29 mouse cellular contexts compared by ENCODE assay signal in the genomic region with DNA sequence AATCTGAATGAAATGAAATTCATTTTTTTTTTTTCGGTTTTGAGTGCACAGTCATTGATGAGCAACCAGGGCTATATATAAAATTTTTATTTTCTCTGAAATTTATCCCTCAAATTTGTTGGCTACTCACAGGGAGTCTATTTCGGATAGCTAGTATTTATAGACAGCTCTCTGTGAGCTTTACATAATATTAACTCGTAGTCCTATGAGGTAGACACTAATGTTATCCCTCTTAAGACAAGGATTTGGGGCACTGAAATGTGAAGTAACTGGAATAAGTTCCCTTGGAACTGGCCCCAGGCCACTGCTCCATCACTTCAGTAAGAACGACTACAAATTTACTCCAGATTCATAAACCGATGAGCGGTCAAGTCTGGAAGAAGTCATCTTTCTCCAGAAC.
"Had no signal": no experiment of that assay in that cellular context is flagged by ENCODE, and none has a peak within 500 bp of the region (broad histone marks: within the 10 kb centered on the region; RNA-seq: fewer than 3 reads in every experiment).

No protein-coding gene starts in this region.

- DNase-seq: cerebellum, adult 18-20 months; cerebellum, adult 2 months; cerebellum, adult 8-10 months; cerebellum, adult 9-10 months; cerebellum, adult 9-11 months; cerebellum, postnatal 10 days; cerebellum, postnatal 14 days; cerebellum, postnatal 25 days; cerebellum, postnatal 36 days; embryo, embryonic 11 days; forebrain, postnatal 0 days; gastrocnemius, adult 2 months; gastrocnemius, postnatal 10 days; gastrocnemius, postnatal 14 days; gastrocnemius, postnatal 25 days; gastrocnemius, postnatal 36 days; heart, adult 18-20 months; heart, adult 2 months had no signal

- H3K4me3 ChIP-seq: embryonic facial prominence, embryonic 10.5 days; embryonic facial prominence, embryonic 12.5 days; embryonic facial prominence, embryonic 13.5 days; embryonic facial prominence, embryonic 15.5 days; erythroblast, embryonic 14.5 days; forebrain, embryonic 10.5 days; forebrain, embryonic 12.5 days; forebrain, embryonic 13.5 days; forebrain, embryonic 15.5 days; gastrocnemius, adult 2 months; heart, adult 2 months had no signal

- H3K27ac ChIP-seq: embryonic facial prominence, embryonic 10.5 days; embryonic facial prominence, embryonic 12.5 days; embryonic facial prominence, embryonic 13.5 days; embryonic facial prominence, embryonic 15.5 days; forebrain, embryonic 10.5 days; forebrain, embryonic 12.5 days; forebrain, embryonic 13.5 days; forebrain, embryonic 15.5 days; gastrocnemius, adult 2 months; heart, adult 2 months had no signal

- H3K36me3 ChIP-seq: embryonic facial prominence, embryonic 10.5 days; embryonic facial prominence, embryonic 12.5 days; embryonic facial prominence, embryonic 13.5 days; embryonic facial prominence, embryonic 15.5 days; forebrain, embryonic 10.5 days; forebrain, embryonic 12.5 days; forebrain, embryonic 15.5 days had no signal

- ATAC-seq: forebrain, embryonic 13.5 days; forebrain, embryonic 14.5 days; forebrain, embryonic 15.5 days; forebrain, embryonic 16.5 days; forebrain, postnatal 0 days had no signal

- H3K27me3 ChIP-seq: embryonic facial prominence, embryonic 12.5 days; embryonic facial prominence, embryonic 13.5 days; embryonic facial prominence, embryonic 15.5 days; forebrain, embryonic 12.5 days; forebrain, embryonic 13.5 days; forebrain, embryonic 15.5 days had no signal

- H3K4me1 ChIP-seq: embryonic facial prominence, embryonic 10.5 days; embryonic facial prominence, embryonic 12.5 days; embryonic facial prominence, embryonic 13.5 days; embryonic facial prominence, embryonic 15.5 days; forebrain, embryonic 12.5 days; forebrain, embryonic 15.5 days had no signal
